ENCODE assay signal across 16 mouse cellular contexts in the genomic region with DNA sequence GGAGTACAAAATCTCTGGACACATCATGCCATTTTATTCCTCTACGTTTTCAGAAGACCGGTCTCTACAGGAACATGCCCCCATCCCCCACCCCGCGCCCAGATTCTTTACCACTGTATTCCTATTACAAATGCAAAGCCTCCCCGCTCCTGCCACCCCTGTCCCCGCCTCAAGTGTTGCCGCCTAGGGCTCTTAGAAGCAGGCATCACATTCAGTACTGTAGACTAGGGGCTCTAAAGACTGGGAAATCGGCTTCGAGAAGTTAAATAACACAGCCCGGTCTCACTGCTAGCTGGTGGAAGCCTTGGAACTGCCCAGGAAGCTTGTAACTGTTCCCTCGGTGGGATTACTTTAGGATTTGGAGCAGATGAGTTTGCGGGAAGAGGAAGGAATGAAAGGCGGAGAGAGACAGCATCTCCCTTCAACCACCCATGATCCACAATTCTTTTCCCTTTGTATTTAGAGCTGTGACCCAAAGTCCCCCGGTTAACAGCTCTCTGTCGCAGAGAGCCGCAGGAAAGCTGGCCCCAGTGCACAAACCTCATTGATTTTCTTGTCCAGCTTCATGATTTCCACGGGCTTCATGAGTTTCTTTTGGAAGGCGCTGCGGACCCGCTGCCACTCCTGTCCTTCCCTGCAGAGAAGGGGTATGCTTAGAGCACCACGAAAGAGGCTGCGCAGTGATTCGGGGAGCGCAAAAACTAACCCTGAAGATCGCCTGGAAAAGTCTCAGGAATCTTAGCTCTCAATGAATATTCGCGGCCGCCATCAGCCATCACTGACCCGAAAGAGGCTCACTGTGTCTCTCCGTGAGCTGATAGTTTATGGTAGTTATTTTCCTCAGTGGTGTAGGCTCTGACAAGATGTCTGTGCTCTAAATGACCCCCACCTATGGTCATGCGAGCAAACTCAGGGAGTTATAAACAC. TPM values are rescaled to one million over a fixed set of nuclear protein-coding genes. Genes with fewer than 3 reads are reported as not detected.
A peak's percentile ranks its signal among the peaks of the same experiment; 100 is the strongest.
DNase-seq lines count a peak whose midpoint lies in the region; ATAC-seq and TF ChIP-seq lines count a peak whose summit lies in the region.
"Had no signal": no experiment of that assay in that cellular context is flagged by ENCODE, and none has a peak within 500 bp of the region (broad histone marks: within the 10 kb centered on the region; RNA-seq: fewer than 3 reads in every experiment).

No protein-coding gene starts in this region.

- H3K4me3 ChIP-seq in kidney, embryonic 15.5 days (replicated peaks) = no peak overlapping the region
- H3K4me3 ChIP-seq in embryonic facial prominence, embryonic 11.5 days (ENCODE audit: low read depth, low read length) = peak overlapping the region; percentile 1; the same call in 1 of the 2 replicates
- no peak overlapping the region for H3K4me3 ChIP-seq in midbrain, embryonic 13.5 days (replicated peaks)
- H3K4me3 ChIP-seq: heart, embryonic 13.5 days had no signal

- TF ChIP-seq POLR2A in brain, embryonic 14.5 days (IDR thresholded peaks at IDR 0.05; ENCODE audit: borderline replicate concordance, extremely low read depth, insufficient read depth, insufficient read length, poor library complexity, severe bottlenecking) = no peak

- ATAC-seq in kidney, embryonic 15.5 days (replicated peaks; ENCODE audit: low FRiP score) = no peak
- ATAC-seq in embryonic facial prominence, embryonic 11.5 days (replicated peaks; ENCODE audit: insufficient number of reproducible peaks, low FRiP score, low TSS enrichment, low read depth) = no peak
- no peak for ATAC-seq in midbrain, embryonic 13.5 days
- no peak for ATAC-seq in inflammation-experienced regulatory T-cells, adult 6 months

- H3K9me3 ChIP-seq in kidney, embryonic 15.5 days (replicated peaks) = no peaks in the 10 kb centered on the region
- H3K9me3 ChIP-seq in embryonic facial prominence, embryonic 11.5 days (replicated peaks; ENCODE audit: control insufficient read depth, low read length) = no peaks in the 10 kb centered on the region
- H3K9me3 ChIP-seq in midbrain, embryonic 13.5 days = no peaks in the 10 kb centered on the region
- H3K9me3 ChIP-seq: heart, embryonic 13.5 days had no signal

- WGBS in kidney, embryonic 15.5 days = 7% methylated on average over 31 of the region's 31 CpGs
- WGBS in embryonic facial prominence, embryonic 11.5 days = 7% methylated on average over 31 of the region's 31 CpGs
- WGBS in midbrain, embryonic 13.5 days = 6% methylated on average over 31 of the region's 31 CpGs

- no peak for TF ChIP-seq CTCF in brain, embryonic 14.5 days (IDR thresholded peaks at IDR 0.05; ENCODE audit: borderline replicate concordance, extremely low read depth, insufficient read depth, insufficient read length)

- no peak overlapping the region for H3K9ac ChIP-seq in kidney, embryonic 15.5 days
- H3K9ac ChIP-seq in embryonic facial prominence, embryonic 11.5 days (replicated peaks; ENCODE audit: low read length) = no peak overlapping the region
- H3K9ac ChIP-seq in midbrain, embryonic 13.5 days (replicated peaks) = no peak overlapping the region
- H3K9ac ChIP-seq: heart, embryonic 13.5 days had no signal

- H3K27ac ChIP-seq in kidney, embryonic 15.5 days = no peak overlapping the region
- H3K27ac ChIP-seq in embryonic facial prominence, embryonic 11.5 days (replicated peaks; ENCODE audit: low read depth, low read length) = no peak overlapping the region
- H3K27ac ChIP-seq in midbrain, embryonic 13.5 days = no peak overlapping the region
- H3K27ac ChIP-seq: heart, embryonic 13.5 days had no signal

- peaks cover 27% of the 10 kb centered on the region for H3K4me1 ChIP-seq in kidney, embryonic 15.5 days
- peaks cover 6% of the 10 kb centered on the region for H3K4me1 ChIP-seq in embryonic facial prominence, embryonic 11.5 days (ENCODE audit: control insufficient read depth, insufficient read depth, low read length)
- H3K4me1 ChIP-seq in midbrain, embryonic 13.5 days (replicated peaks) = peaks cover 28% of the 10 kb centered on the region

- H3K27me3 ChIP-seq in kidney, embryonic 15.5 days = peaks cover 93% of the 10 kb centered on the region
- H3K27me3 ChIP-seq in embryonic facial prominence, embryonic 11.5 days (ENCODE audit: control insufficient read depth, insufficient read depth, low read length) = peaks cover 37% of the 10 kb centered on the region
- peaks cover 74% of the 10 kb centered on the region for H3K27me3 ChIP-seq in midbrain, embryonic 13.5 days

- DNase-seq in kidney, adult 8-10 months = no peak
- DNase-seq in brain, embryonic 14.5 days (ENCODE audit: low read depth) = peak; percentile 32
- DNase-seq in embryonic facial prominence, embryonic 11.5 days (ENCODE audit: low spot score) = peak; percentile 38
- no peak for DNase-seq in left cerebral cortex, adult 9 months (ENCODE audit: low spot score in 2 of 2)
- no peak for DNase-seq in gastrocnemius, postnatal 25 days
- DNase-seq: adrenal gland, postnatal 10 days; right cerebral cortex, adult 18-20 months had no signal

- H3K36me3 ChIP-seq in kidney, embryonic 15.5 days = no peaks in the 10 kb centered on the region
- H3K36me3 ChIP-seq in embryonic facial prominence, embryonic 11.5 days (replicated peaks; ENCODE audit: control insufficient read depth, insufficient read depth, low read depth, low read length) = no peaks in the 10 kb centered on the region
- no peaks in the 10 kb centered on the region for H3K36me3 ChIP-seq in midbrain, embryonic 13.5 days
- H3K36me3 ChIP-seq: heart, embryonic 13.5 days had no signal

- 0 out of 2 replicates have a peak overlapping the region, but pooled peaks have one; percentile 4 for H3K4me2 ChIP-seq in kidney, embryonic 15.5 days
- no peak overlapping the region for H3K4me2 ChIP-seq in embryonic facial prominence, embryonic 11.5 days (ENCODE audit: low read depth, low read length)
- H3K4me2 ChIP-seq in midbrain, embryonic 13.5 days (replicated peaks) = peak overlapping the region; percentile 23
- H3K4me2 ChIP-seq: heart, embryonic 13.5 days had no signal

RNA-seq across cellular contexts. Expression of a gene that starts 1.2 kb away (rescaled TPM):
- polyA plus RNA-seq in kidney, embryonic 15.5 days (2015; fragmentation: Nextera tagmentation; extraction: Ambion mirVana) = 77.8 and 103 TPM in 2 replicates
- polyA plus RNA-seq in brain, embryonic 14.5 days (2012; rRNA removed) = 55.5 and 55.6 TPM in 2 replicates
- polyA plus RNA-seq in embryonic facial prominence, embryonic 11.5 days (2014; fragmentation: Nextera tagmentation; extraction: Ambion mirVana) = 115 and 134 TPM in 2 replicates
- 127 and 147 TPM in 2 replicates for polyA plus RNA-seq in midbrain, embryonic 13.5 days (2015; fragmentation: Nextera tagmentation; extraction: Ambion mirVana)
- total RNA-seq in gastrocnemius, postnatal 25 days (2021) = 10 to 100 TPM; 12.9 to 14.2 TPM
- 10 to 100 TPM; 48.8 to 73.6 (median 49.4) TPM for polyA plus RNA-seq in inflammation-experienced regulatory T-cells, adult 6 months (2017; shearing (Covaris generic))

RNA-seq across cellular contexts. Expression of a gene that starts 1.9 kb away (rescaled TPM):
- 1.7 and 1.8 TPM in 2 replicates for polyA plus RNA-seq in kidney, embryonic 15.5 days (2015; fragmentation: Nextera tagmentation; extraction: Ambion mirVana)
- 0.16 TPM in 2 replicates for polyA plus RNA-seq in brain, embryonic 14.5 days (2012; rRNA removed)
- not detected in 2 replicates for polyA plus RNA-seq in embryonic facial prominence, embryonic 11.5 days (2014; fragmentation: Nextera tagmentation; extraction: Ambion mirVana)
- polyA plus RNA-seq in midbrain, embryonic 13.5 days (2015; fragmentation: Nextera tagmentation; extraction: Ambion mirVana) = 0.10 and 0.17 TPM in 2 replicates
- not detected for total RNA-seq in gastrocnemius, postnatal 25 days (2021)
- not detected for polyA plus RNA-seq in inflammation-experienced regulatory T-cells, adult 6 months (2017; shearing (Covaris generic))
- total RNA-seq: adrenal gland, postnatal 10 days; CH12.LX; common myeloid progenitor, adult 5-6 weeks; gastrocnemius, postnatal 4 days; left cerebral cortex, postnatal 10 days had no signal
- polyA plus RNA-seq: heart, embryonic 13.5 days; liver, embryonic 16.5 days had no signal

Comparison
In these comparisons a context has a peak if more than half of its experiments do, and no peak if none do; other contexts are left out.
1. DNase-seq: peak in brain, embryonic 14.5 days (single experiment) and embryonic facial prominence, embryonic 11.5 days (single experiment); none in kidney, adult 8-10 months (0 of 2), left cerebral cortex, adult 9 months (0 of 2) and gastrocnemius, postnatal 25 days (single experiment).